Mouse (Mus musculus) monocyte, adult 2 months (primary cell): ENCODE results near the gene Ccnb1.
"Not testable (repeated sequence)": the region's sequence is repeated elsewhere in the genome, so short reads cannot be mapped to it uniquely, and the experiment has no call there.

ENCODE experiments used
- DNase-seq, 2 experiments: peaks; one replicate each; pipeline ENCODE4 v3.0.0; 2022; ENCODE audit warnings: low spot score in 2 of 2, low read depth in 1 of 2

Ccnb1 gene

DNA sequence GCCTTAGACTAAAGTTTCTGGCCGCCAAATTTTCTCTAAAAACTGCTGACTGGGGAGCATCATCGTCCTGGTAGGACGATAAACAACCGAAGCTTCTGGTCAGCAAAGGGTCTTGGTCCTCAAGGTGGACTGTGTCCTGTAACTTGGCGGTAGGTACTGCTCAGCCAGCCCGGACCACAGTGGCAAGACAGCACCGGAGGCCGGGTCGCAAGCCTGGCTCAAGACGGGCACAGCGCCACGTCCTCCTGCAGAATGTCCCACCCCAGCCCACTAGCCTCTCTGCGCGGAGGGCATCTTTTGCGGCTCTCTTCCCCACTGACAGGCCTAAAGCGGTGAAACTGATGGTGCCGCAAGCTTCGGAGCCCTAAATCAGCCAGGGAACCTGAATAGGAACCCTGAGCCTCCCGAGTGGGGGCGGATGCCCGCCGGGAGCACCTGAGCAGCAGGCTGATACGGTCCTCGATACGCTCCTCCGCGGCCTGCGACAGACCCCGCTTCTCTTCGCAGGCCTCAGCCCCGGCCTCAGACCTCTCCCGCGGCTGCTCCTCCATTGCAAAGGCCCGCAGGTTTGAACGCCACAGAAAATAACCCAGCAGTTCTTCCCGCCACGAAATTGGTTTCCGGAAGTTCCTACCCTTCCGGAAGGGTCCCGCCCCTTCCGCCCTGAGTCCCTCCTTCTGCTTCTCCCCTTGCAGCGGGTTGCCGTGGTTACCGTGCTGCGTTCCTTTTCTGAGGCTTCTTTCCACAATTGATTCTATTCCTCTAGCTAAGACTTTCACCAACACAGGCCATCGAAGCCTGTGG lies 10.9 kb downstream of the Ccnb1 start, which contains the start of gene Cenph:
Cenph (minus strand) TSS at position 648 of the 804 bp plus-strand sequence.
- peak; percentile 60 to 71 for DNase-seq

DNA sequence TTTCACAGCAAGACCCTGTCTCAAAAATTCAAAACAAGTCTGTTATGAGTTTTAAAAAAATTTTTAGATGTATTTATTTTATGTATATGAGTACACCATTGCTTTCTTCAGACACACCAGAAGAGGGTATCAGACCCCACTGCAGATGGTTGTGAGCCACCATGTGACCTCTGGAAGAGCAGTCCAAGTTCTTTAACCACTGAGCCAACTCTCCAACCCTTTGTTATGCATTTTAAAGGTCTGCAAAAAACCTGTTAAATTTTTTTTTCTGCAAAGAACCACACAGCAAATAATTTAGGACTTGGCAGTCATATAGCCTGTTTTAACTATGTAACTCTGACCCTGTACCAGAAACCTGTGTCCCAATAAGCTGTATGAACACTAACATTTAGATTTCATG lies 11.7 kb downstream of the Ccnb1 start:
- no peak for DNase-seq

GRCm38 (mm10) chr13:100755329-100755728 lies 31.0 kb downstream of the Ccnb1 start:
- DNase-seq: no peak

GRCm38 (mm10) chr13:100754186-100754585 lies 32.2 kb downstream of the Ccnb1 start:
- DNase-seq: no peak

DNA sequence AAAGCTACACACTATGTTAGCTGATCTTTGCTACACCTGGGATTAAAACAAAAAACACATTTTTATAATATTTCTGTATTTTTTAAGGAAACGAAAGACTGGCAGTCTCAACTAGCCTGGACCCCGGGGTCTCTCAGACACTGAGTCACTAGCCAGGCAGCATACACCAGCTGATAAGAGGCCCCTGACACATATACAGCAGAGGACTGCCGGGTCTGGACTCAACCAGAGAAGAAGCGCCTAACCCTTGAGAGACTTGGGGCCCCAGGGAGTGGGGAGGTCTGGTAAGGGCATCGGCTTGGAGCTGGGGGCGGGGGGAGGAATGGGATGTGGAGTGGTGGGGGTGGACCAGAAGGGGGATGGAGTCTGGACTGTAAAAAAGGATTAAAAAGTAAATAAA lies 33.4 kb downstream of the Ccnb1 start:
- DNase-seq: no peak

GRCm38 (mm10) chr13:100752529-100752928 lies 33.8 kb downstream of the Ccnb1 start:
- DNase-seq: no peak

GRCm38 (mm10) chr13:100751402-100751801 lies 35.0 kb downstream of the Ccnb1 start:
- no peak for DNase-seq

- DNase-seq: no peak
Measured at GRCm38 (mm10) chr13:100750799-100751198, 35.6 kb downstream of the Ccnb1 start.

- no peak for DNase-seq
Measured at GRCm38 (mm10) chr13:100748638-100749037, 37.7 kb downstream of the Ccnb1 start.

DNA sequence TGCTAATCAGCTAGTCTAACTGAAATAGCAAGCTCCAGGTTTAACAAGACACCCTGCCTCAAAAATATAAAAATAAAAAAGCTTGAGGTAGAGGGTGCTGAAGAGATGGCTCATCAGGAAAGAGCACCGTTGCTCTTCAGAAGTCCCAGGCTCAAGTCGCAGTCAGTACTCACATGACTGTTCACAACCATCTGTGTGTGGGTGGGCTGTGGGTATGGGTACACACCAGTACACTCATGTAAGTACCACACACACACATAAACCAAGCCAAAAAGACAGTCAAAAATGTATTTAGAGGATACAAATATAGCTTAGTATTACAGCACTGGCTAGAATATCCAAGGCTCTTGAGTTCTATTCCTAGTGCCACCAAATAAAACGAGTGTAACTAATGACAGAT lies 40.3 kb downstream of the Ccnb1 start:
- no peak for DNase-seq

- peak; percentile 60 to 73 for DNase-seq
Measured at GRCm38 (mm10) chr13:100744036-100744744, 42.2 kb downstream of the Ccnb1 start, which contains the start of gene Mrps36. TSS of gene Mrps36 (minus strand) at chr13:100744659.

- no peak for DNase-seq
Measured at GRCm38 (mm10) chr13:100743346-100744035, 42.9 kb downstream of the Ccnb1 start.

- DNase-seq: no peak
Measured at GRCm38 (mm10) chr13:100742831-100743230, 43.5 kb downstream of the Ccnb1 start.

GRCm38 (mm10) chr13:100732756-100733155 lies 53.6 kb downstream of the Ccnb1 start:
- DNase-seq: no peak

GRCm38 (mm10) chr13:100731462-100732046 lies 54.8 kb downstream of the Ccnb1 start:
- DNase-seq: not testable (repeated sequence)

- peak; percentile 65 to 83 for DNase-seq
Measured at GRCm38 (mm10) chr13:100730861-100731176, 55.6 kb downstream of the Ccnb1 start, which contains the start of gene Cdk7. TSS of gene Cdk7 (minus strand) at chr13:100730939.

DNA sequence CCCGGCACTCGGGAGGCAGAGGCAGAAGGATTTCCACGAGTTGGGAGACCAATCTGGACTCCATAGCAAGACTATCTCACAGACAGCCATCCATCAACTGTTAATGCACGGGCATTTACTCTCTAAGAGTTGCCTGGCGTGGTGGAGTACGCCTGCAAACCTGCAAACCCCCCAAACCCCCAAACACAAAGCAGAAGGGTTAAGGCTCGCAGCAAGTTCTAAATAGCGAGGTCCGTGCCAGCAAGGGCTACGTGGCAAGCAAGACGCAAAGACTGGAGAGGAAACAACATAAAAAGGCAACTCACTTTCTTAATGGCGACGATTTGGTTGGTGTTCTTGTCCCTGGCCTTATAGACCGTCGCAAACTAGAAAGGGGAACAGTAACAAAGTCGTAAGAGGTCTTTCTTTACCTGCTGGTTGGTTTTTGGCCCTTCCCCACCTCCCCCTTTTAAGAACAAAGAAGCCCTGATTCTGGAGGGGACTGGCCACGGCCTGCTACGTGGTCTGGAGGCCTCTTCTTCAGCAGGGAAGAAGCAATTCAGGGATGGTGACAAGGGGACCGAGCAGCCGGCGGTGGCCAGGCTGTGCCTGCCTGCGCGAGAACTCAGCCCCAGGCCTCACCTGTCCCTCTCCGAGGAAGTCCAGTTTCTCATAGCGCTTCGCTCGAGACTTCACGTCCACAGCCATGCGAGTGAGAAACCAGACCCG lies 56.1 kb downstream of the Ccnb1 start:
- DNase-seq: no peak
